Mouse (Mus musculus) spleen, adult 2 months (tissue): ENCODE results near the gene Mrc1. TPM values are rescaled to one million over a fixed set of nuclear protein-coding genes. Genes with fewer than 3 reads are reported as not detected.

ENCODE experiments used
- DNase-seq, 2 experiments: peaks; one replicate each; pipeline versions ENCODE4 v3.0.0 to v3.0.0-alpha.2; 2012 to 2021; ENCODE audit warnings: low spot score in 2 of 2, low read depth in 1 of 2
- H3K27ac ChIP-seq: fragments of 200-500 bp; 2 replicates; pipeline ENCODE4 v1.5.1; 2012; ENCODE audit warnings: low read length, inconsistent platforms; ENCODE audit not compliant: insufficient read depth
- H3K27me3 ChIP-seq: fragments of 200-500 bp; 2 replicates; pipeline ENCODE4 v1.6.1; 2012; ENCODE audit warnings: mild to moderate bottlenecking, moderate library complexity, low read length, inconsistent platforms; ENCODE audit not compliant: control insufficient read depth, insufficient read depth
- H3K36me3 ChIP-seq: fragments of 200-500 bp; 2 replicates; pipeline ENCODE4 v1.6.1; 2012; ENCODE audit warnings: mild to moderate bottlenecking, low read length, inconsistent platforms; ENCODE audit not compliant: control insufficient read depth, insufficient read depth
- H3K4me1 ChIP-seq: fragments of 200-500 bp; 2 replicates; pipeline ENCODE4 v1.6.1; 2011; ENCODE audit warnings: inconsistent platforms; ENCODE audit not compliant: control insufficient read depth, insufficient read depth, insufficient read length
- H3K4me3 ChIP-seq: fragments of 200-500 bp; 2 replicates; pipeline ENCODE4 v1.5.1; 2011; ENCODE audit warnings: mild to moderate bottlenecking, inconsistent platforms; ENCODE audit not compliant: insufficient read depth, insufficient read length; ENCODE audit errors: extremely low read depth
- CTCF ChIP-seq: fragments of 200-500 bp; IDR thresholded peaks from 2 replicates; pipeline ENCODE4 v1.5.1; 2011; ENCODE audit warnings: mild to moderate bottlenecking, inconsistent platforms; ENCODE audit not compliant: insufficient read depth, insufficient read length, insufficient replicate concordance; ENCODE audit errors: extremely low read depth
- POLR2A ChIP-seq: fragments of 200-500 bp; IDR thresholded peaks from 2 replicates; pipeline ENCODE4 v1.6.1; 2011; ENCODE audit warnings: low read depth, low read length, inconsistent platforms
- WGBS: fragments of 180-500 bp; shearing (Covaris S2); methylation state at CpG from one replicate; pipeline ENCODE4 v1.1.7; 2018; 5-methylcytosine and 5-hydroxymethylcytosine counted together
- polyA plus RNA-seq: library from polyadenylated mRNA; depleted of rRNA; stranded (reverse); fragments of >200 nt; gene quantifications from 2 replicates; pipeline ENCODE4 v1.2.3, GENCODE M21; 2012

Gene Mrc1
- polyA plus RNA-seq, 1 experiment: 5.8 TPM

DNA sequence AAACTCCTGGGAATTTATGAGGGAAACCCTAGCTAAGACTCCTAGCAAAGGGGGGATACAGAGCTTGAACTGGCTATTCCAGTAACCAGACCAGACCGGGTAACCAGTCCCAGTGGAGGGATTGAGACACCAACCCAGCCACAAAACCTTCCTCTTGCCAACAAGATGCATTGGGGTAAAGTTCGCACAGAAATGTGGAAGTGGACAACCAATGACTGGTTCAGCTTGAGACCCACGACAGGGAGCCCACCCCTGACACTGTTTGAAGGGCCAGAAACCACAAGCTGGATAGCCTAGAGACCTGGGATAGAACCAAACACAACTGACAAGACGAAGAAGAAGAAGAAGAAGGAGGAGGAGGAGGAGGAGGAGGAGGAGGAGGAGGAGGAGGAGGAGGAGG, 4.8 kb upstream of the Mrc1 start:
- H3K4me3 ChIP-seq: no peak overlapping the region
- no peak for DNase-seq
- H3K27ac ChIP-seq: no peak overlapping the region
- TF ChIP-seq POLR2A (no peak), CTCF (no peak)
- no peaks in the 10 kb centered on the region for H3K4me1 ChIP-seq
- 50% methylated on average over 3 of the region's 4 CpGs for WGBS
- no peaks in the 10 kb centered on the region for H3K36me3 ChIP-seq
- no peaks in the 10 kb centered on the region for H3K27me3 ChIP-seq

- H3K27ac ChIP-seq: 0 out of 2 replicates have a peak overlapping the region, but pooled peaks have one; percentile 41
- H3K27me3 ChIP-seq: no peaks in the 10 kb centered on the region
- no peak overlapping the region for H3K4me3 ChIP-seq
- H3K36me3 ChIP-seq: no peaks in the 10 kb centered on the region
- peaks cover 2% of the 10 kb centered on the region; the same call in 1 of the 2 replicates for H3K4me1 ChIP-seq
- 32% methylated on average over 6 of the region's 6 CpGs for WGBS
- no peak for DNase-seq
- TF ChIP-seq POLR2A (no peak), CTCF (no peak)
Measured at GRCm38 (mm10) chr2:14228495-14228894, 697 bp upstream of the Mrc1 start.

- Histone ChIP-seq H3K36me3 (no peaks in the 10 kb centered on the region), H3K4me3 (no peak overlapping the region), H3K27ac (no peak overlapping the region), H3K4me1 (peaks cover 2% of the 10 kb centered on the region; the same call in 1 of the 2 replicates), H3K27me3 (no peaks in the 10 kb centered on the region)
- no peak for DNase-seq
- TF ChIP-seq POLR2A: no peak
- TF ChIP-seq CTCF: no peak
- 88% methylated on average over 14 of the region's 14 CpGs for WGBS
Measured at GRCm38 (mm10) chr2:14229979-14230378, 787 bp downstream of the Mrc1 start.

- TF ChIP-seq CTCF (no peak), POLR2A (no peak)
- H3K4me1 ChIP-seq: peaks cover 2% of the 10 kb centered on the region; the same call in 1 of the 2 replicates
- WGBS: 36% methylated on average over 1 of the region's 1 CpGs
- H3K36me3 ChIP-seq: no peaks in the 10 kb centered on the region
- no peak overlapping the region for H3K4me3 ChIP-seq
- no peak overlapping the region for H3K27ac ChIP-seq
- DNase-seq: no peak
- no peaks in the 10 kb centered on the region for H3K27me3 ChIP-seq
Measured at GRCm38 (mm10) chr2:14232897-14233296, 3.7 kb downstream of the Mrc1 start.

- DNase-seq: no peak
- Histone ChIP-seq H3K27ac (no peak overlapping the region), H3K4me1 (peaks cover 2% of the 10 kb centered on the region; the same call in 1 of the 2 replicates), H3K4me3 (no peak overlapping the region), H3K36me3 (no peaks in the 10 kb centered on the region), H3K27me3 (no peaks in the 10 kb centered on the region)
- TF ChIP-seq POLR2A (no peak), CTCF (no peak)
- WGBS: 79% methylated on average over 2 of the region's 2 CpGs
Measured at GRCm38 (mm10) chr2:14233983-14234382, 4.8 kb downstream of the Mrc1 start.

- Histone ChIP-seq H3K4me1 (peaks cover 2% of the 10 kb centered on the region; the same call in 1 of the 2 replicates), H3K4me3 (no peak overlapping the region), H3K27me3 (no peaks in the 10 kb centered on the region), H3K36me3 (no peaks in the 10 kb centered on the region), H3K27ac (no peak overlapping the region)
- no peak for TF ChIP-seq CTCF
- TF ChIP-seq POLR2A: no peak
- 83% methylated on average over 5 of the region's 5 CpGs for WGBS
- DNase-seq: no peak
Measured at GRCm38 (mm10) chr2:14235319-14235718, 6.1 kb downstream of the Mrc1 start.

GRCm38 (mm10) chr2:14236920-14237319, 7.7 kb downstream of the Mrc1 start:
- TF ChIP-seq CTCF: no peak
- TF ChIP-seq POLR2A: no peak
- Histone ChIP-seq H3K27ac (no peak overlapping the region), H3K27me3 (no peaks in the 10 kb centered on the region), H3K4me3 (no peak overlapping the region), H3K4me1 (peaks cover 2% of the 10 kb centered on the region; the same call in 1 of the 2 replicates), H3K36me3 (no peaks in the 10 kb centered on the region)
- no peak for DNase-seq
- WGBS: 90% methylated on average over 4 of the region's 4 CpGs
